Mouse (Mus musculus) intestine, postnatal 0 days (tissue): ENCODE data around the gene Ifit1. TPM values are rescaled to one million over a fixed set of nuclear protein-coding genes. Genes with fewer than 3 reads are reported as not detected.

Source experiments
- ATAC-seq: fragments of 200-750 bp; cut with Nextera tagmentation; 2 replicates; pipeline ENCODE4 v1.8.0; 2017; ENCODE audit warnings: mild to moderate bottlenecking, moderate TSS enrichment, moderate library complexity
- H3K27ac ChIP-seq: fragments of 300-500 bp; sonication (generic); 2 replicates; pipeline ENCODE4 v1.5.1; 2014; ENCODE audit warnings: mild to moderate bottlenecking, low read depth, low read length, moderate library complexity
- H3K27me3 ChIP-seq: fragments of 300-500 bp; sonication (generic); replicated peaks from 2 replicates; pipeline ENCODE4 v1.6.1; 2014; ENCODE audit warnings: low read length, mixed read lengths; ENCODE audit not compliant: control insufficient read depth, insufficient read depth
- H3K36me3 ChIP-seq: fragments of 300-500 bp; sonication (generic); 2 replicates; pipeline ENCODE4 v1.6.1; 2014; ENCODE audit warnings: mild to moderate bottlenecking, moderate library complexity; ENCODE audit not compliant: control insufficient read depth, insufficient read depth
- H3K4me1 ChIP-seq: fragments of 300-500 bp; sonication (generic); replicated peaks from 2 replicates; pipeline ENCODE4 v1.6.1; 2014; ENCODE audit warnings: antibody characterized with exemption, low read length, mixed read lengths; ENCODE audit not compliant: control insufficient read depth, insufficient read depth
- H3K4me2 ChIP-seq: fragments of 300-500 bp; sonication (generic); replicated peaks from 2 replicates; pipeline ENCODE4 v1.6.1; 2014; ENCODE audit warnings: low read depth, mild to moderate bottlenecking, moderate library complexity
- H3K4me3 ChIP-seq: fragments of 300-500 bp; sonication (generic); 2 replicates; pipeline ENCODE4 v1.5.1; 2014; ENCODE audit warnings: low read depth, low read length
- H3K9ac ChIP-seq: fragments of 300-500 bp; sonication (generic); 2 replicates; pipeline ENCODE4 v1.6.1; 2014; ENCODE audit warnings: mild to moderate bottlenecking, low read depth, low read length
- H3K9me3 ChIP-seq: fragments of 300-500 bp; sonication (generic); 2 replicates; pipeline ENCODE4 v1.6.1; 2016; ENCODE audit warnings: mixed run types; ENCODE audit not compliant: control insufficient read depth
- CTCF ChIP-seq: sonication (generic); IDR thresholded peaks from 2 replicates; pipeline ENCODE4 v1.5.1; 2016; ENCODE audit warnings: low read depth, mild to moderate bottlenecking, control low read depth, antibody characterized with exemption, moderate library complexity
- WGBS: fragments of 180-500 bp; shearing (Covaris S2); extraction: QIAGEN DNeasy Blood & Tissue Kit; methylation state at CpG from one replicate; pipeline ENCODE4 v1.1.7; 2014; 5-methylcytosine and 5-hydroxymethylcytosine counted together
- polyA plus RNA-seq: library from polyadenylated mRNA; unstranded; fragments of >200 nt; fragmentation: Nextera tagmentation; extraction: Ambion mirVana; gene quantifications from 2 replicates; pipeline ENCODE4 v1.2.1, GENCODE M21; 2015

Ifit1 gene
- polyA plus RNA-seq, 1 experiment from 2014 or later = 90.6 TPM

DNA sequence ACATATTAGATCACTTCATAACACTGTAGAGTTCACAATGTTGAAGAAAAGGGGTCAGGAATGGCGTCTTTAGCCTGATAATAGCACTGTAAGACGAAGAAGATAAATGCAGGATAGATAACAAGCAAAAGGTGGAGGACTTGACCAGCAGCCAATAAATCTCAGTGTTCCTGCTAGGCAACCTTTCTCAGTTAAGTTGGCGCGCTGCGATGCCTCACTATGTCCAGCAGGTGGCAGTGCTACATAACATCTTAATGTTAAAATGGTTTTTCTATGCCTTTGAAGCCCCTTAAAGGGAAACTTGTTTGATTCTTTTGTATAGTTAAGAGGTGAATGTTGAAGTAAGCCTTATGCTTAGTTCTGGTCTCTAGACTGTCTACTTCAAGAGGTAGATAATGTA, 25.5 kb downstream of the Ifit1 start:
- H3K4me3 ChIP-seq = no peak overlapping the region
- no peak overlapping the region for H3K9ac ChIP-seq
- H3K4me1 ChIP-seq = no peaks in the 10 kb centered on the region
- H3K4me2 ChIP-seq = no peak overlapping the region
- no peak for ATAC-seq
- under 1% methylated on average over 5 of the region's 5 CpGs for WGBS
- TF ChIP-seq CTCF = peak; percentile 93
- H3K27me3 ChIP-seq = no peaks in the 10 kb centered on the region
- H3K27ac ChIP-seq = no peak overlapping the region
- no peaks in the 10 kb centered on the region for H3K36me3 ChIP-seq
- no peaks in the 10 kb centered on the region for H3K9me3 ChIP-seq

DNA sequence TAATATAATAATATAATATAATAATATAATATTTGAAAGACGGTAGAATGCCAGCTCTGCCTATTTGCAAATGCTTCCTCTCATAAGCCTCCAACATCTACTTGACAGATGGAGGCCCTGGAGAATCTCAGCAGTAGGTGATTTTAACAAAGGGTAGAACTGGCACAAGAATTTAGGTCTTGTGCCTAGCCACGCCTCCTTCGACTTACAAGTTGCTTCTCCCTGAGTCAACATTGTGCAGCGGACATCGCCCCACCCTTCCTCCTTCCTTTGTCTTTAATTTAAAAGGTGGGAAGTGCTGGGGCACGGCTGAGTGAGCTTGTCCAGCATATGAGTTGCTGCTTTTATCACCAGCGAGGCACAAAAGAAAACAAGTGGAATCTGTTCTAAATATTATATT, 32.8 kb downstream of the Ifit1 start:
- Histone ChIP-seq H3K4me2 (no peak overlapping the region), H3K4me3 (no peak overlapping the region), H3K36me3 (no peaks in the 10 kb centered on the region), H3K27me3 (no peaks in the 10 kb centered on the region), H3K9ac (no peak overlapping the region), H3K27ac (no peak overlapping the region), H3K9me3 (no peaks in the 10 kb centered on the region), H3K4me1 (no peaks in the 10 kb centered on the region)
- TF ChIP-seq CTCF = no peak
- ATAC-seq = no peak
- 56% methylated on average over 7 of the region's 7 CpGs for WGBS

DNA sequence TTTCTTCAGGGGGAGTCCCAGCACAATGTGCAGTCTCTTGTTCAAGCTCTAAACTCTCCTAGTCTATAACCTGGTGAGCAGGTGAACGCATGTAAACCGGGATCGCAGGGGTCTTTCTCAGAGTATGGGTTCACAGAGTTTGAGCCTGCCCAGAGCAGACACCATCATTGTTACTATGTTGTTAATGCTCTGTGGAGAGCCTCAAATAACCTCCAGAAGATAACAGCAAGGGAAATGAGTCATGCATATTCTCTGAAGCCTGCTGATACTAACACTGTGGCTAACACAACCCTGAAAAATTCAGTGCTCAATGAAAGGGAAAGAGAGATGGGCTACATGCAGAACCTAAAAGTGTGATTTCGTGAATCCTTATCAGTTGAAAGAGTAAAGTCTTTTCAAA, 37.8 kb downstream of the Ifit1 start:
- 84% methylated on average over 4 of the region's 4 CpGs for WGBS
- no peak for TF ChIP-seq CTCF
- Histone ChIP-seq H3K27me3 (no peaks in the 10 kb centered on the region), H3K9ac (no peak overlapping the region), H3K4me1 (no peaks in the 10 kb centered on the region), H3K27ac (no peak overlapping the region), H3K4me3 (no peak overlapping the region), H3K9me3 (no peaks in the 10 kb centered on the region), H3K36me3 (no peaks in the 10 kb centered on the region), H3K4me2 (no peak overlapping the region)
- no peak for ATAC-seq

DNA sequence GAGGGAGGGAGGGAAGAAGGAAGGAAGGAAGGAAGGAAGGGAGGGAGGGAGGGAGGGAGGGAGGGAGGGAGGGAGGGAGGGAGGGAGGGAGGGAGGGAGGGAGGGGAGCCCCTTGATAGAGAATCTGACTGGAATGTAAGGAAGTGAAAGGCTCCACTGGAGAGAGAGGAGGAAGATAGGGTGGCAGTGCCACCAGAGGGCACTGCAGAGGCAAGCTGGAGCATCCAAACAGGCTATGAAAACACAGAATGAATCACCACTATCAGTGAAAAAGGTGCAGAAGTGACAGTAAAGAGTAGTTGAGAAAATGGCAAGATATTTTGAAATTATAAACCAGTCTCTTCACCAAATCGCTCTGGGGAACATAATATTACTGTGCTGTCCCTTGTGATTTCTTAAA, 44.2 kb downstream of the Ifit1 start:
- no peaks in the 10 kb centered on the region for H3K4me1 ChIP-seq
- no peak overlapping the region for H3K9ac ChIP-seq
- H3K27ac ChIP-seq = no peak overlapping the region
- 74% methylated on average over 1 of the region's 1 CpGs for WGBS
- no peak overlapping the region for H3K4me2 ChIP-seq
- no peaks in the 10 kb centered on the region for H3K27me3 ChIP-seq
- H3K4me3 ChIP-seq = no peak overlapping the region
- H3K9me3 ChIP-seq = no peaks in the 10 kb centered on the region
- no peaks in the 10 kb centered on the region for H3K36me3 ChIP-seq
- TF ChIP-seq CTCF = peak; percentile 84
- no peak for ATAC-seq

DNA sequence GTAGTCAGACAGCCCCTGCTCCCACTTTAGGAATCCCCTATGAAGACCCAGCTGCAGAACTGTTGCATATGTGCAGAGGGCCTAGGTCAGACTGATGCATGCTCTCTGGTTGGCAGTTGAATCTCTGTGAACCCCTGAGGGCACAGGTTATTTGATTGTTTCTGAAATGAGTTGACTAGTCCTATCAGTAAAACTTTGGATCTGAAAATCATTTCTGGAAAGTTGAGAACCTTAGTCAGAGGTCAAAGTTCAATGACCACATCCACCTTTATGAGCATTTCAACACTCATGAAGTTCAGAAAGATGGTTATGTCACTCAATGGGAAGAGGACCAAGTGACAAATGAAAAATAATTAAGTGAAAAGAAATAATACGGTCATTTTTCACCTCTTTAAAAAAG, 44.9 kb downstream of the Ifit1 start:
- H3K4me2 ChIP-seq = no peak overlapping the region
- no peaks in the 10 kb centered on the region for H3K27me3 ChIP-seq
- no peaks in the 10 kb centered on the region for H3K9me3 ChIP-seq
- H3K9ac ChIP-seq = no peak overlapping the region
- 88% methylated on average over 1 of the region's 1 CpGs for WGBS
- H3K27ac ChIP-seq = no peak overlapping the region
- H3K4me1 ChIP-seq = no peaks in the 10 kb centered on the region
- 0 out of 2 replicates have a peak, but pooled peaks have one; percentile 25 for ATAC-seq
- no peak for TF ChIP-seq CTCF
- H3K36me3 ChIP-seq = no peaks in the 10 kb centered on the region
- no peak overlapping the region for H3K4me3 ChIP-seq

DNA sequence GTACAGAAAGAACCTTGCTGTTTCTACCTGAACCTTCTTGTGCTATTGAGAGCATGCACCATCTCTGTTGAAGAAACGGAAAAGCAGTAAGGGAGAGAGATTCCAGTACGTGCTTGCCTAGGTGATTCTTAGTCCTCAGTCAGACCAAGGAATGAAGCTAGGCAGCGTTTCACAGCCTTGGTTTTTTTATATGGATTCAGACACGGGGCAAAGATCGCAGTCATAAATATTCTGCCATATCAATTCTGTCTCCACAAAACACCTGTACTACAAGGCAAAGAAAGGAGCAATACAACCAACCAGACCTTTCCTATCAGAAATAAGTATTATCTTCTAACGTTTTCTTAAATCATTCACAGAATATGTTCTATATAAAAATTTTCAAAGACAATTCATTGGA, 50.7 kb downstream of the Ifit1 start:
- H3K9me3 ChIP-seq = no peaks in the 10 kb centered on the region
- no peak overlapping the region for H3K27ac ChIP-seq
- H3K4me1 ChIP-seq = no peaks in the 10 kb centered on the region
- H3K36me3 ChIP-seq = no peaks in the 10 kb centered on the region
- 38% methylated on average over 6 of the region's 6 CpGs for WGBS
- H3K4me3 ChIP-seq = no peak overlapping the region
- peak; percentile 59 for ATAC-seq
- no peak overlapping the region for H3K9ac ChIP-seq
- no peaks in the 10 kb centered on the region for H3K27me3 ChIP-seq
- no peak for TF ChIP-seq CTCF
- H3K4me2 ChIP-seq = peak overlapping the region; percentile 40; the same call in 1 of the 2 replicates
